Mouse (Mus musculus): ENCODE data around the gene Cnih1. TPM values are rescaled to one million over a fixed set of nuclear protein-coding genes. Genes with fewer than 3 reads are reported as not detected.
"Not testable (repeated sequence)": the region's sequence is repeated elsewhere in the genome, so short reads cannot be mapped to it uniquely, and the experiment has no call there.

Gene Cnih1
- total and polyA plus RNA-seq, 3 experiments, result 51.9 to 216 (median 55.0) TPM

GRCm38 (mm10) chr14:46742674-46743073, 45.5 kb downstream of the Cnih1 start:
- no peaks in the 10 kb centered on the region for H3K4me1 ChIP-seq (ENCODE audit: insufficient read depth, low read depth, low read length)
- no peak for DNase-seq (ENCODE audit: low spot score)
- H3K27me3 ChIP-seq (ENCODE audit: insufficient read depth, low read length), result peaks cover 7% of the 10 kb centered on the region; the same call in 1 of the 2 replicates

GRCm38 (mm10) chr14:46737346-46737745, 50.9 kb downstream of the Cnih1 start:
- not testable (repeated sequence) for H3K27me3 ChIP-seq (ENCODE audit: insufficient read depth, low read length); ATAC-seq (ENCODE audit: extremely low read depth, insufficient number of reproducible peaks, low FRiP score, poor library complexity, severe bottlenecking); H3K4me3 ChIP-seq (ENCODE audit: low read depth, low read length); H3K4me1 ChIP-seq (ENCODE audit: insufficient read depth, low read depth, low read length); H3K9me3 ChIP-seq (replicated peaks); H3K36me3 ChIP-seq (replicated peaks); DNase-seq (ENCODE audit: low spot score)

More at GRCm38 (mm10) chr14:46742674-46743073, 45.5 kb downstream of the Cnih1 start:
- H3K9me3 ChIP-seq (replicated peaks), result no peaks in the 10 kb centered on the region
- no peaks in the 10 kb centered on the region for H3K36me3 ChIP-seq (replicated peaks)
- TF ChIP-seq GATA2 (IDR thresholded peaks at IDR 0.05; ENCODE audit: borderline replicate concordance, low read depth, low read length) (no peak), GATA1 (IDR thresholded peaks at IDR 0.05; ENCODE audit: borderline replicate concordance, low read length) (no peak), POLR2AphosphoS5 (IDR thresholded peaks at IDR 0.05; ENCODE audit: insufficient replicate concordance, low read depth, low read length) (no peak), CTCF (IDR thresholded peaks at IDR 0.05; ENCODE audit: low read depth, low read length) (no peak), TAL1 (conservative IDR thresholded peaks at IDR 0.05; ENCODE audit: low read depth, low read length) (no peak)
- ATAC-seq (ENCODE audit: extremely low read depth, insufficient number of reproducible peaks, low FRiP score, poor library complexity, severe bottlenecking), result no peak
- no peak overlapping the region for H3K4me3 ChIP-seq (ENCODE audit: low read depth, low read length)

DNA sequence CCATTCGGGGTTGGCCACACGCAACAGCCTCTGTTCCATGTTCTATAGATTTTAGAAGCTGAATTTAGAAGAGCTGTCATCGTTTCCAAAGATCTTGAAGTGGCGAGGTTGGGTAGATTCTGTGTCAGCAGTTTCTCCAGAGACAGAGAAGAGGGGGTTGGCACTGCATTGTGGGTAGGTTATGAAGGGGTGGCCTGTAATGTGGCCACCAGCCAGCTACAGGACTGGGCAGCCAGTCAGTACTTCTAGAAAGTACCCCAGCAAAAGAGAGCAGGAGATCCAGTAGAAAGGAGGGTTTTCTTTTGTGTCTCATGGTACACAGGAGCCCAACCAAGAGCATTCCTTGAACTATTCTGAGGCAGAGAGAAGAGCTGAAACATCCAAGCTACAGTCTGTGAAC, 51.8 kb downstream of the Cnih1 start:
- no peaks in the 10 kb centered on the region for H3K4me1 ChIP-seq (ENCODE audit: insufficient read depth, low read depth, low read length)
- TF ChIP-seq CTCF (IDR thresholded peaks at IDR 0.05; ENCODE audit: low read depth, low read length), result no peak
- TF ChIP-seq GATA2 (IDR thresholded peaks at IDR 0.05; ENCODE audit: borderline replicate concordance, low read depth, low read length), result no peak
- TF ChIP-seq TAL1 (conservative IDR thresholded peaks at IDR 0.05; ENCODE audit: low read depth, low read length), result no peak
- no peak for TF ChIP-seq POLR2AphosphoS5 (IDR thresholded peaks at IDR 0.05; ENCODE audit: insufficient replicate concordance, low read depth, low read length)
- no peak for TF ChIP-seq GATA1 (IDR thresholded peaks at IDR 0.05; ENCODE audit: borderline replicate concordance, low read length)
- ATAC-seq (ENCODE audit: extremely low read depth, insufficient number of reproducible peaks, low FRiP score, poor library complexity, severe bottlenecking), result no peak

DNA sequence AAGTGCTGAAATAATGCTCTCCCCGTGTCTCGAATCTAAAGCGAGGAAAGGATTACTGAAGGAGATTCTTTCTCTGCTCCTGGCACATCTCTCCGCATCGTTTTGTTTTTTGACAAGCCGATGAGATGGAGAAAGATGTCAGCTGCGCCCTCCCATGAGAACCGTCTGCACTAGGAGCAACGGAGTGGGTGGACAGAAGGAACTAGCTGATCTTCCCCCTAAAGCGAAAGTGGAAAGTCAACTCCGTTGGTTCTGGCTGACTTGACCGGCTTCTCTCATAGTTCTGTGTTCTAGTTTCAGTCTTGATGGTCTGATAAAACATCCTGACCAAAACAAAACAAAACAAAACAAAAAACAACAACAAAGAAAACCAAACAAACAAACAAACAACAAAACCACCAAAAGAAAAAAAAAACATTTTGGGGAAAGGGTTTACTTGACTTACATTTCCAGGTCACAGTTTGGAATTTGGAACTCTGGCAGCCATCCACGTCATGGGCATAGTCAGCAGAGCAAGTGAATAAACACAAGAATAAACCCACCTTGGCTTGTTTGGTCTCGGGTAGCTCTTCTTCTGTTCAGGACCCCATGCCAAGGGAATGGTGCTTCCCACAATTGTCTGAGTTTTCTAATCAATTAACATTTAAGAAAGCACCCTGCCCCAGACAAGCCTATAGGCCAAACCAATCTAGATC, 53.3 kb downstream of the Cnih1 start:
- no peaks in the 10 kb centered on the region for H3K36me3 ChIP-seq (replicated peaks)
- ATAC-seq (ENCODE audit: extremely low read depth, insufficient number of reproducible peaks, low FRiP score, poor library complexity, severe bottlenecking) (no peak), DNase-seq (ENCODE audit: low spot score) (no peak)
- TF ChIP-seq TAL1 (conservative IDR thresholded peaks at IDR 0.05; ENCODE audit: low read depth, low read length) (no peak), GATA2 (IDR thresholded peaks at IDR 0.05; ENCODE audit: borderline replicate concordance, low read depth, low read length) (no peak), POLR2AphosphoS5 (IDR thresholded peaks at IDR 0.05; ENCODE audit: insufficient replicate concordance, low read depth, low read length) (no peak), CTCF (IDR thresholded peaks at IDR 0.05; ENCODE audit: low read depth, low read length) (no peak), GATA1 (IDR thresholded peaks at IDR 0.05; ENCODE audit: borderline replicate concordance, low read length) (no peak)
- H3K4me3 ChIP-seq (ENCODE audit: low read depth, low read length), result no peak overlapping the region
- peaks cover 5% of the 10 kb centered on the region for H3K27me3 ChIP-seq (ENCODE audit: insufficient read depth, low read length)
- H3K4me1 ChIP-seq (ENCODE audit: insufficient read depth, low read depth, low read length), result no peaks in the 10 kb centered on the region
- no peaks in the 10 kb centered on the region for H3K9me3 ChIP-seq (replicated peaks)

More for the DNA sequence above, 51.8 kb downstream of the Cnih1 start:
- Histone ChIP-seq H3K27me3 (ENCODE audit: insufficient read depth, low read length) (peaks cover 8% of the 10 kb centered on the region), H3K9me3 (replicated peaks) (no peaks in the 10 kb centered on the region), H3K4me3 (ENCODE audit: low read depth, low read length) (no peak overlapping the region), H3K36me3 (replicated peaks) (no peaks in the 10 kb centered on the region)
- DNase-seq (ENCODE audit: low spot score), result no peak

DNA sequence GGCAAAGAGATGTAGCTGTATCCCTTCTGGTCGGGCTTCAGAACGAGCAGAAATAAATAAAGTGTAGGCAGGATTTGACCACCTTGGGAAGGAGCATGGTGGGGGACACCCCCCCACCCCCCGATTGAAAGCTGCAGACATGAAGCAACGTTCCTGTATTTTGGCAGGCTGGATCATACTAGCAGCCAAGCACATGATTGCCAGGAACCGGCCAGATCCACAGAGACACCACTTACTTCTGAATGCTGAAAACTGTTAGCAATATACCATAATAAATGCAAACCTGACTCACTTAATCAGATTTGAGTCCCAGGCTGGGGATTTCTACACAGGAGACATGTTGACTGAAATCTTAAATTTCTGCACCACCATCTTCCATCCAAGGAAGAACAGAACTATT, 53.9 kb downstream of the Cnih1 start:
- Histone ChIP-seq H3K9me3 (replicated peaks) (no peaks in the 10 kb centered on the region), H3K36me3 (replicated peaks) (no peaks in the 10 kb centered on the region), H3K4me1 (ENCODE audit: insufficient read depth, low read depth, low read length) (no peaks in the 10 kb centered on the region), H3K4me3 (ENCODE audit: low read depth, low read length) (no peak overlapping the region), H3K27me3 (ENCODE audit: insufficient read depth, low read length) (peaks cover 5% of the 10 kb centered on the region)
- DNase-seq (ENCODE audit: low spot score) (no peak), ATAC-seq (ENCODE audit: extremely low read depth, insufficient number of reproducible peaks, low FRiP score, poor library complexity, severe bottlenecking) (no peak)
- TF ChIP-seq POLR2AphosphoS5 (IDR thresholded peaks at IDR 0.05; ENCODE audit: insufficient replicate concordance, low read depth, low read length), result no peak
- no peak for TF ChIP-seq GATA1 (IDR thresholded peaks at IDR 0.05; ENCODE audit: borderline replicate concordance, low read length)
- no peak for TF ChIP-seq GATA2 (IDR thresholded peaks at IDR 0.05; ENCODE audit: borderline replicate concordance, low read depth, low read length)
- no peak for TF ChIP-seq CTCF (IDR thresholded peaks at IDR 0.05; ENCODE audit: low read depth, low read length)
- no peak for TF ChIP-seq TAL1 (conservative IDR thresholded peaks at IDR 0.05; ENCODE audit: low read depth, low read length)

DNA sequence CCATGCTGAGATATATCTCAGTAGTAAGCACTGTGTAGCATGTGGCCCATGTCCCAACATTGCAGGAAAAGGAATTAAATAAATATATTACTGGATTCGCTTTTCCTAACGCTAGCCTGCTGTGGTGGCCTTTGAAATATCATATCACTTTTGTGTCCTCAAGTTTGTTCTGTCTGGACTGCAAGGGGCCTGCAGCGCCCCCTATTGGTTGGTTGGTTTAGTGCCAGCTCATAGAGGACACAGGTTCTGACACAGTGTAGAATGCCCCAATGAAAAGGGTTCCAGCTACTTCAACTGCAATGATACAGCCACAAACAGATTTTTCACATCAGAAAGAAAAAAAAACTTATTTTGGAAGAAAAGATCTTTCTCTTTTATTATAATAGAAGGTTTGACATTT, 62.5 kb downstream of the Cnih1 start:
- peaks cover 16% of the 10 kb centered on the region for H3K27me3 ChIP-seq (ENCODE audit: insufficient read depth, low read length)
- ATAC-seq (ENCODE audit: extremely low read depth, insufficient number of reproducible peaks, low FRiP score, poor library complexity, severe bottlenecking), result no peak
- no peak for DNase-seq (ENCODE audit: low spot score)
- no peak overlapping the region for H3K4me3 ChIP-seq (ENCODE audit: low read depth, low read length)
- H3K9me3 ChIP-seq (replicated peaks), result no peaks in the 10 kb centered on the region
- no peaks in the 10 kb centered on the region; the same call in 1 of the 2 replicates for H3K4me1 ChIP-seq (ENCODE audit: insufficient read depth, low read depth, low read length)
- TF ChIP-seq GATA1 (IDR thresholded peaks at IDR 0.05; ENCODE audit: borderline replicate concordance, low read length) (no peak), CTCF (IDR thresholded peaks at IDR 0.05; ENCODE audit: low read depth, low read length) (no peak), POLR2AphosphoS5 (IDR thresholded peaks at IDR 0.05; ENCODE audit: insufficient replicate concordance, low read depth, low read length) (no peak), TAL1 (conservative IDR thresholded peaks at IDR 0.05; ENCODE audit: low read depth, low read length) (no peak), GATA2 (IDR thresholded peaks at IDR 0.05; ENCODE audit: borderline replicate concordance, low read depth, low read length) (no peak)
- no peaks in the 10 kb centered on the region for H3K36me3 ChIP-seq (replicated peaks)

Other genes with a start within 250 kb of the Cnih1 start
- 11.2 and 21.7 TPM in 2 replicates for gene Cdkn3, start 27.9 kb downstream of the Cnih1 start, total RNA-seq (2014; fragmentation: Nextera tagmentation)
- gene Cdkn3, start 27.9 kb downstream of the Cnih1 start, total RNA-seq (2017), result 20.0 and 25.3 TPM in 2 replicates
- gene Cdkn3, start 27.9 kb downstream of the Cnih1 start, polyA plus RNA-seq (2012), result 1.4 TPM in 2 replicates
- gene Gmfb, start 33.8 kb upstream of the Cnih1 start, total RNA-seq (2014; fragmentation: Nextera tagmentation), result 130 and 131 TPM in 2 replicates
- 212 and 243 TPM in 2 replicates for gene Gmfb, start 33.8 kb upstream of the Cnih1 start, total RNA-seq (2017)
- 3.0 and 5.2 TPM in 2 replicates for gene Gmfb, start 33.8 kb upstream of the Cnih1 start, polyA plus RNA-seq (2012)
- gene Cgrrf1, start 43.7 kb upstream of the Cnih1 start, total RNA-seq (2014; fragmentation: Nextera tagmentation), result 30.0 and 30.8 TPM in 2 replicates
- gene Cgrrf1, start 43.7 kb upstream of the Cnih1 start, total RNA-seq (2017), result 36.0 and 46.4 TPM in 2 replicates
- gene Cgrrf1, start 43.7 kb upstream of the Cnih1 start, polyA plus RNA-seq (2012), result 9.0 and 10.9 TPM in 2 replicates
- gene Samd4, start 94.4 kb upstream of the Cnih1 start, total RNA-seq (2014; fragmentation: Nextera tagmentation), result not detected in 2 replicates
- gene Samd4, start 94.4 kb upstream of the Cnih1 start, total RNA-seq (2017), result under 0.01 and 0.22 TPM in 2 replicates
- gene Samd4, start 94.4 kb upstream of the Cnih1 start, polyA plus RNA-seq (2012), result not detected in 2 replicates

Data from G1E (cell line).